Mouse (Mus musculus): Measurements from ENCODE around the gene Acot1. TPM values are rescaled to one million over a fixed set of nuclear protein-coding genes. Genes with fewer than 3 reads are reported as not detected.
"Not testable (repeated sequence)": the region's sequence is repeated elsewhere in the genome, so short reads cannot be mapped to it uniquely, and the experiment has no call there.

The Acot1 gene
- total and polyA plus RNA-seq, 3 experiments, result 0.42 TPM; not detected in 2

- Histone ChIP-seq H3K4me1 (ENCODE audit: control insufficient read depth in 1 of 2, insufficient read depth in 2 of 2) (peaks cover 0 to 8% of the 10 kb centered on the region in 2 experiments; a peak in 2 of 4 replicates), H3K79me2 (replicated peaks; ENCODE audit: control insufficient read depth, extremely low read depth, insufficient read depth, poor library complexity, severe bottlenecking) (no peaks in the 10 kb centered on the region), H3K4me2 (ENCODE audit: insufficient read depth, low read depth, poor library complexity, severe bottlenecking) (no peak overlapping the region), H3K9ac (ENCODE audit: insufficient read depth, low read depth) (no peak overlapping the region), H3K36me3 (replicated peaks in 1 of 2; ENCODE audit: control insufficient read depth in 1 of 2, insufficient read depth in 1 of 2, low read length in 1 of 2) (peaks cover 4 to 11% of the 10 kb centered on the region in 2 experiments), H3K27ac (ENCODE audit: insufficient read depth, low read depth) (no peak overlapping the region), H3K9me3 (replicated peaks; ENCODE audit: low read length) (peaks cover 12% of the 10 kb centered on the region), H3K27me3 (replicated peaks) (no peaks in the 10 kb centered on the region), H3K4me3 (replicated peaks in 1 of 3; ENCODE audit: low read depth in 2 of 3, low read length in 2 of 3, poor library complexity in 1 of 3) (no peak overlapping the region)
- TF ChIP-seq IRF4 (IDR thresholded peaks at IDR 0.05; ENCODE audit: low read depth, low read length), result peak; percentile 48; the same call in 1 of the 2 replicates
- TF ChIP-seq TBP (conservative IDR thresholded peaks at IDR 0.05; ENCODE audit: low read depth, low read length), result no peak
- peak; percentile 27; the same call in 1 of the 2 replicates for TF ChIP-seq EP300 (IDR thresholded peaks at IDR 0.05; ENCODE audit: low read length)
- dilution Hi-C loops (cut with MboI; ENCODE audit: extremely low pct_ligation_motif_present, extremely low pct_unique_long_range_greater_than_20kb, low sequenced_read_pairs) (no loop called here), in situ Hi-C loops (cut with MboI; ENCODE audit: low pct_ligation_motif_present, low pct_unique_long_range_greater_than_20kb, low sequenced_read_pairs) (no loop called here)
- peak; percentile 23 for DNase-seq (ENCODE audit: extremely low read depth)
These were observed 12.1 kb upstream of the Acot1 start for GRCm38 (mm10) chr12:83997221-83997620.

- H3K27ac ChIP-seq (ENCODE audit: insufficient read depth, low read depth), result no peak overlapping the region
- no peaks in the 10 kb centered on the region for H3K79me2 ChIP-seq (replicated peaks; ENCODE audit: control insufficient read depth, extremely low read depth, insufficient read depth, poor library complexity, severe bottlenecking)
- no peak overlapping the region for H3K4me3 ChIP-seq (replicated peaks in 1 of 3; ENCODE audit: low read depth in 2 of 3, low read length in 2 of 3, poor library complexity in 1 of 3)
- peaks cover 17% of the 10 kb centered on the region for H3K9me3 ChIP-seq (replicated peaks; ENCODE audit: low read length)
- no peak for TF ChIP-seq ZKSCAN1 (IDR thresholded peaks at IDR 0.05; ENCODE audit: borderline replicate concordance, low read depth, low read length)
- TF ChIP-seq TCF12 (IDR thresholded peaks at IDR 0.05; ENCODE audit: low read depth, low read length), result no peak
- TF ChIP-seq MAFK (IDR thresholded peaks at IDR 0.05; ENCODE audit: insufficient replicate concordance, low read length), result no peak
- no peak for TF ChIP-seq ZNF384 (IDR thresholded peaks at IDR 0.05; ENCODE audit: low read depth, low read length)
- no peak for TF ChIP-seq ELF1 (IDR thresholded peaks at IDR 0.05; ENCODE audit: low read depth, low read length)
- TF ChIP-seq CHD1 (IDR thresholded peaks at IDR 0.05; ENCODE audit: low read depth, low read length), result no peak
- no peak for TF ChIP-seq E2F4 (IDR thresholded peaks at IDR 0.05; ENCODE audit: insufficient replicate concordance, low read depth, low read length)
- no peak for TF ChIP-seq NELFE (IDR thresholded peaks at IDR 0.05; ENCODE audit: low read depth, low read length)
- no peak for DNase-seq (ENCODE audit: extremely low read depth)
- in situ Hi-C loops (cut with MboI; ENCODE audit: low pct_ligation_motif_present, low pct_unique_long_range_greater_than_20kb, low sequenced_read_pairs), result no loop called here
- no peak overlapping the region for H3K4me2 ChIP-seq (ENCODE audit: insufficient read depth, low read depth, poor library complexity, severe bottlenecking)
- dilution Hi-C loops (cut with MboI; ENCODE audit: extremely low pct_ligation_motif_present, extremely low pct_unique_long_range_greater_than_20kb, low sequenced_read_pairs), result no loop called here
- H3K9ac ChIP-seq (ENCODE audit: insufficient read depth, low read depth), result no peak overlapping the region
- H3K36me3 ChIP-seq (replicated peaks in 1 of 2; ENCODE audit: control insufficient read depth in 1 of 2, insufficient read depth in 1 of 2, low read length in 1 of 2), result peaks cover under 1 to 3% of the 10 kb centered on the region in 2 experiments
- H3K4me1 ChIP-seq (ENCODE audit: control insufficient read depth in 1 of 2, insufficient read depth in 2 of 2), result peaks cover 0 to 9% of the 10 kb centered on the region in 2 experiments; a peak in 2 of 4 replicates
- H3K27me3 ChIP-seq (replicated peaks), result no peaks in the 10 kb centered on the region
These were observed 10.8 kb upstream of the Acot1 start for GRCm38 (mm10) chr12:83998341-83999107.

GRCm38 (mm10) chr12:83999237-83999636, 10.1 kb upstream of the Acot1 start:
- H3K4me1 ChIP-seq (ENCODE audit: control insufficient read depth in 1 of 2, insufficient read depth in 2 of 2), result peaks cover 0 to 16% of the 10 kb centered on the region in 2 experiments; a peak in 2 of 4 replicates
- DNase-seq (ENCODE audit: extremely low read depth); H3K27me3 ChIP-seq (replicated peaks); H3K79me2 ChIP-seq (replicated peaks; ENCODE audit: control insufficient read depth, extremely low read depth, insufficient read depth, poor library complexity, severe bottlenecking); H3K9ac ChIP-seq (ENCODE audit: insufficient read depth, low read depth); H3K4me3 ChIP-seq (replicated peaks in 1 of 3; ENCODE audit: low read depth in 2 of 3, low read length in 2 of 3, poor library complexity in 1 of 3); H3K27ac ChIP-seq (ENCODE audit: insufficient read depth, low read depth); H3K36me3 ChIP-seq (replicated peaks in 1 of 2; ENCODE audit: control insufficient read depth in 1 of 2, insufficient read depth in 1 of 2, low read length in 1 of 2); H3K4me2 ChIP-seq (ENCODE audit: insufficient read depth, low read depth, poor library complexity, severe bottlenecking); dilution Hi-C loops (cut with MboI; ENCODE audit: extremely low pct_ligation_motif_present, extremely low pct_unique_long_range_greater_than_20kb, low sequenced_read_pairs); in situ Hi-C loops (cut with MboI; ENCODE audit: low pct_ligation_motif_present, low pct_unique_long_range_greater_than_20kb, low sequenced_read_pairs): not testable (repeated sequence)
- H3K9me3 ChIP-seq (replicated peaks; ENCODE audit: low read length), result peaks cover 17% of the 10 kb centered on the region

Measured in CH12.LX (cell line).